Mouse (Mus musculus) skeletal muscle tissue, adult 2 months (tissue): ENCODE measurements at regions not wholly inside any gene's neighbourhood (a gene's known extent, or its start where the extent isn't known, plus 50 kb on each side); places are given as distances from the start of the nearest gene placed in this dataset.
"Not testable (repeated sequence)": the region's sequence is repeated elsewhere in the genome, so short reads cannot be mapped to it uniquely, and the experiment has no call there.

ENCODE experiments used
- DNase-seq: peaks from one replicate; pipeline ENCODE4 v3.0.0-alpha.2; 2012; ENCODE audit warnings: low read depth, low spot score

GRCm38 (mm10) chrX:103250961-103251360 is 64.5 kb upstream of the Nap1l2 start:
- DNase-seq, result no peak

GRCm38 (mm10) chrX:103251478-103251877 is 65.0 kb upstream of the Nap1l2 start:
- DNase-seq, result not testable (repeated sequence)

GRCm38 (mm10) chrX:103252056-103252850 is 65.8 kb upstream of the Nap1l2 start:
- DNase-seq, result not testable (repeated sequence)

GRCm38 (mm10) chrX:103252881-103253280 is 66.4 kb upstream of the Nap1l2 start:
- DNase-seq, result no peak

- no peak for DNase-seq
Measured at GRCm38 (mm10) chrX:103254867-103255266, 66.3 kb upstream of the Cdx4 start.

GRCm38 (mm10) chrX:103259882-103260281 is 61.3 kb upstream of the Cdx4 start:
- DNase-seq, result peak; percentile 0
